15 mouse cellular contexts compared by ENCODE assay signal in genomic region chr3:34411915-34412306, GRCm38 (mm10).
DNase-seq lines count a peak whose midpoint lies in the region; ATAC-seq and TF ChIP-seq lines count a peak whose summit lies in the region.
"Had no signal": no experiment of that assay in that cellular context is flagged by ENCODE, and none has a peak within 500 bp of the region (broad histone marks: within the 10 kb centered on the region; RNA-seq: fewer than 3 reads in every experiment).

No protein-coding gene starts in this region.

- H3K36me3 ChIP-seq in embryonic facial prominence, embryonic 14.5 days (ENCODE audit: control insufficient read depth, insufficient read depth, low read length) = no peaks in the 10 kb centered on the region
- H3K36me3 ChIP-seq in embryonic facial prominence, embryonic 10.5 days (replicated peaks) = no peaks in the 10 kb centered on the region
- H3K36me3 ChIP-seq in forebrain, embryonic 16.5 days (ENCODE audit: control insufficient read depth, insufficient read depth) = no peaks in the 10 kb centered on the region
- H3K36me3 ChIP-seq in midbrain, embryonic 10.5 days = no peaks in the 10 kb centered on the region
- H3K36me3 ChIP-seq in neural tube, embryonic 14.5 days (ENCODE audit: control insufficient read depth, insufficient read depth, low read length) = no peaks in the 10 kb centered on the region
- H3K36me3 ChIP-seq in heart, adult 2 months (ENCODE audit: control insufficient read depth, insufficient read depth, low read length) = no peaks in the 10 kb centered on the region
- H3K36me3 ChIP-seq: limb, embryonic 13.5 days had no signal

- no peaks in the 10 kb centered on the region for H3K27me3 ChIP-seq in embryonic facial prominence, embryonic 14.5 days (replicated peaks; ENCODE audit: control insufficient read depth, insufficient read depth, low read length)
- H3K27me3 ChIP-seq in embryonic facial prominence, embryonic 10.5 days (replicated peaks; ENCODE audit: low read depth, poor library complexity, severe bottlenecking) = no peaks in the 10 kb centered on the region
- H3K27me3 ChIP-seq in forebrain, embryonic 16.5 days (replicated peaks; ENCODE audit: control insufficient read depth, insufficient read depth, low read length) = no peaks in the 10 kb centered on the region
- H3K27me3 ChIP-seq in midbrain, embryonic 10.5 days (ENCODE audit: low read depth, poor library complexity, severe bottlenecking) = no peaks in the 10 kb centered on the region
- H3K27me3 ChIP-seq in neural tube, embryonic 14.5 days (ENCODE audit: control insufficient read depth, insufficient read depth, low read length) = no peaks in the 10 kb centered on the region
- H3K27me3 ChIP-seq in heart, adult 2 months (ENCODE audit: control insufficient read depth, insufficient read depth, low read length) = no peaks in the 10 kb centered on the region
- H3K27me3 ChIP-seq: CH12.LX; limb, embryonic 13.5 days had no signal

- no peaks in the 10 kb centered on the region for H3K79me2 ChIP-seq in heart, adult 2 months (replicated peaks; ENCODE audit: control insufficient read depth, insufficient read depth, low read length)

- H3K9ac ChIP-seq in embryonic facial prominence, embryonic 14.5 days (ENCODE audit: low read depth, low read length) = no peak overlapping the region
- peak overlapping the region; percentile 33; the same call in 1 of the 2 replicates for H3K9ac ChIP-seq in forebrain, embryonic 16.5 days (replicated peaks; ENCODE audit: low read depth, low read length)
- no peak overlapping the region for H3K9ac ChIP-seq in neural tube, embryonic 14.5 days (replicated peaks; ENCODE audit: low read depth, low read length)
- no peak overlapping the region for H3K9ac ChIP-seq in heart, adult 2 months (ENCODE audit: low read depth, low read length)
- H3K9ac ChIP-seq: limb, embryonic 13.5 days had no signal

- H3K4me3 ChIP-seq in embryonic facial prominence, embryonic 14.5 days (ENCODE audit: low read depth, low read length) = no peak overlapping the region
- no peak overlapping the region for H3K4me3 ChIP-seq in embryonic facial prominence, embryonic 10.5 days
- H3K4me3 ChIP-seq in forebrain, embryonic 16.5 days (replicated peaks; ENCODE audit: low read length) = no peak overlapping the region
- no peak overlapping the region for H3K4me3 ChIP-seq in midbrain, embryonic 10.5 days
- H3K4me3 ChIP-seq in neural tube, embryonic 14.5 days (ENCODE audit: low read depth, low read length) = no peak overlapping the region
- no peak overlapping the region for H3K4me3 ChIP-seq in heart, adult 2 months
- H3K4me3 ChIP-seq: limb, embryonic 13.5 days had no signal

- H3K9me3 ChIP-seq in embryonic facial prominence, embryonic 14.5 days (ENCODE audit: control insufficient read depth, low read length) = no peaks in the 10 kb centered on the region
- H3K9me3 ChIP-seq in embryonic facial prominence, embryonic 10.5 days = no peaks in the 10 kb centered on the region
- H3K9me3 ChIP-seq in forebrain, embryonic 16.5 days (ENCODE audit: control insufficient read depth, low read length) = no peaks in the 10 kb centered on the region
- H3K9me3 ChIP-seq in midbrain, embryonic 10.5 days (replicated peaks) = no peaks in the 10 kb centered on the region
- H3K9me3 ChIP-seq in neural tube, embryonic 14.5 days (ENCODE audit: control insufficient read depth, low read length) = no peaks in the 10 kb centered on the region
- H3K9me3 ChIP-seq: limb, embryonic 13.5 days had no signal

- H3K4me2 ChIP-seq in embryonic facial prominence, embryonic 14.5 days (ENCODE audit: low read depth, low read length) = no peak overlapping the region
- peak overlapping the region; percentile 35 for H3K4me2 ChIP-seq in forebrain, embryonic 16.5 days (ENCODE audit: low read length)
- peak overlapping the region; percentile 8; the same call in 1 of the 2 replicates for H3K4me2 ChIP-seq in neural tube, embryonic 14.5 days (ENCODE audit: low read depth, low read length)
- H3K4me2 ChIP-seq: limb, embryonic 13.5 days had no signal

- ATAC-seq in embryonic facial prominence, embryonic 14.5 days (ENCODE audit: low read depth) = 0 out of 2 replicates have a peak, but pooled peaks have one; percentile 37
- ATAC-seq in forebrain, embryonic 16.5 days = peak; percentile 57
- ATAC-seq in neural tube, embryonic 14.5 days (ENCODE audit: low read depth) = peak; percentile 69; the same call in 1 of the 2 replicates
- ATAC-seq: intestine, embryonic 16.5 days had no signal

- H3K27ac ChIP-seq in embryonic facial prominence, embryonic 14.5 days (replicated peaks; ENCODE audit: low read depth, low read length) = no peak overlapping the region; the same call in 1 of the 2 replicates
- H3K27ac ChIP-seq in embryonic facial prominence, embryonic 10.5 days (replicated peaks) = no peak overlapping the region; the same call in 1 of the 2 replicates
- H3K27ac ChIP-seq in forebrain, embryonic 16.5 days (ENCODE audit: low read length) = peak overlapping the region; percentile 82
- peak overlapping the region; percentile 71 for H3K27ac ChIP-seq in midbrain, embryonic 10.5 days (replicated peaks)
- no peak overlapping the region for H3K27ac ChIP-seq in neural tube, embryonic 14.5 days (ENCODE audit: low read depth, low read length)
- no peak overlapping the region for H3K27ac ChIP-seq in heart, adult 2 months
- H3K27ac ChIP-seq: limb, embryonic 13.5 days; macrophage had no signal

- intact Hi-C loops in heart, adult 2 months (cut with DNase I) = no loop called here

- no peak for TF ChIP-seq POLR2A in heart, adult 2 months (IDR thresholded peaks at IDR 0.05; ENCODE audit: insufficient read depth, low read depth, low read length)

- H3K4me1 ChIP-seq in embryonic facial prominence, embryonic 14.5 days (ENCODE audit: control insufficient read depth, insufficient read depth, low read length) = no peaks in the 10 kb centered on the region
- 0 out of 2 replicates have a peak, but pooled peaks cover 6% of the 10 kb centered on the region for H3K4me1 ChIP-seq in embryonic facial prominence, embryonic 10.5 days
- peaks cover 12% of the 10 kb centered on the region for H3K4me1 ChIP-seq in forebrain, embryonic 16.5 days (replicated peaks; ENCODE audit: control insufficient read depth, insufficient read depth, low read length)
- peaks cover 13% of the 10 kb centered on the region for H3K4me1 ChIP-seq in midbrain, embryonic 10.5 days
- H3K4me1 ChIP-seq in neural tube, embryonic 14.5 days (ENCODE audit: control insufficient read depth, insufficient read depth, low read length) = 0 out of 2 replicates have a peak, but pooled peaks cover 3% of the 10 kb centered on the region
- no peaks in the 10 kb centered on the region for H3K4me1 ChIP-seq in heart, adult 2 months (ENCODE audit: control insufficient read depth, insufficient read depth, low read length)
- H3K4me1 ChIP-seq: limb, embryonic 13.5 days had no signal

- TF ChIP-seq CTCF in heart, adult 2 months (IDR thresholded peaks at IDR 0.05) = no peak

- peak; percentile 10 for DNase-seq in embryonic facial prominence, embryonic 14.5 days (ENCODE audit: low spot score)
- no peak for DNase-seq in embryonic facial prominence, embryonic 10.5 days (ENCODE audit: low spot score)
- no peak for DNase-seq in midbrain, embryonic 10.5 days (ENCODE audit: low spot score)
- no peak for DNase-seq in urinary bladder, postnatal 25 days (ENCODE audit: low spot score)
- no peak for DNase-seq in kidney, adult 8-10 months
- DNase-seq in heart, adult 2 months = no peak
- DNase-seq: cerebellum, adult 11-12 months; heart, postnatal 10 days; kidney, postnatal 14 days had no signal

- 70% methylated on average over 3 of the region's 3 CpGs for WGBS in embryonic facial prominence, embryonic 14.5 days
- WGBS in embryonic facial prominence, embryonic 10.5 days = 83% methylated on average over 3 of the region's 3 CpGs
- 12% methylated on average over 3 of the region's 3 CpGs for WGBS in forebrain, embryonic 16.5 days
- 85% methylated on average over 3 of the region's 3 CpGs for WGBS in midbrain, embryonic 10.5 days
- WGBS in neural tube, embryonic 14.5 days = 59% methylated on average over 3 of the region's 3 CpGs
- 66% methylated on average over 3 of the region's 3 CpGs for WGBS in heart, adult 2 months

- TF ChIP-seq EP300 in heart, adult 2 months (IDR thresholded peaks at IDR 0.05; ENCODE audit: insufficient read depth, low read depth, low read length) = no peak

Comparison
In these comparisons a context has a peak if more than half of its experiments do, and no peak if none do; other contexts are left out.
1. H3K27ac ChIP-seq: peak in forebrain, embryonic 16.5 days (single experiment) and midbrain, embryonic 10.5 days (single experiment); none in embryonic facial prominence, embryonic 14.5 days (single experiment), embryonic facial prominence, embryonic 10.5 days (single experiment), neural tube, embryonic 14.5 days (single experiment) and heart, adult 2 months (single experiment).
2. Peak in every context shown above with its lines, with median percentiles within 50 percentile points of each other: ATAC-seq.